Mouse (Mus musculus): ENCODE measurements around the gene Ctu1. TPM values are rescaled to one million over a fixed set of nuclear protein-coding genes. Genes with fewer than 3 reads are reported as not detected.
A peak's percentile ranks its signal among the peaks of the same experiment; 100 is the strongest.

Gene Ctu1
- polyA plus RNA-seq, 1 experiment: 12.4 TPM

DNA sequence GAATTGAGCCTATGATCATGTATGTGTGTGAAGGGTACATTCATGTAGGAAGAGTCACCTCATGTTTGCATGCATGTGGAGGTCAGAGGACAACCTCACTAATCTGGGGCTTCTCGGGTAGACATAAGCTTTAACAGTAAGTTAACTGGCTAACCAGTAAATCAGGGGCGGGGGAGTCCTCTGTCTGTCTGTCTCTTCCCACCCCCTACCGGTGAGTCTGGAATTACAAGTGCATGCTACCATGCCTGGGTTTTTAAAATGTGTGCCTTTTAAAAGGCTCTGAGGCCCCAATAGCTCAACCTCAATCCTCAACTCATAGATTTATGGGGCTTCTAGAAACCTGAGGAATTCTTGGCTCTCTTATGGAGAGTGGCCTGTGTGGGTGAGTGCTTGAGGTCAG is 3.2 kb upstream of the Ctu1 start:
- no peak overlapping the region for H3K4me3 ChIP-seq (ENCODE audit: insufficient read depth, poor library complexity, severe bottlenecking)
- TF ChIP-seq MYOD1 (IDR thresholded peaks at IDR 0.05; ENCODE audit: control insufficient read depth, insufficient read length, low read depth): no peak
- no peak for TF ChIP-seq CEBPB (IDR thresholded peaks at IDR 0.05; ENCODE audit: low read depth)
- TF ChIP-seq MAX (IDR thresholded peaks at IDR 0.05): no peak
- no peak for TF ChIP-seq USF1 (IDR thresholded peaks at IDR 0.05; ENCODE audit: low read depth)
- no peak for TF ChIP-seq FOSL1 (IDR thresholded peaks at IDR 0.05; ENCODE audit: insufficient read depth, low read length, poor library complexity, severe bottlenecking)
- TF ChIP-seq CTCF (IDR thresholded peaks at IDR 0.05; ENCODE audit: control insufficient read depth, insufficient read depth, insufficient read length): no peak
- TF ChIP-seq MYOG (IDR thresholded peaks at IDR 0.05; ENCODE audit: control insufficient read depth, extremely low read depth, insufficient read length): no peak
- H3ac ChIP-seq (ENCODE audit: control insufficient read depth, insufficient read length, low read depth): no peak overlapping the region
- H3K79me3 ChIP-seq (ENCODE audit: low read depth): peaks cover 10% of the 10 kb centered on the region
- H3K27me3 ChIP-seq (ENCODE audit: control insufficient read depth, insufficient read depth, insufficient read length): no peaks in the 10 kb centered on the region
- peaks cover 18% of the 10 kb centered on the region for H3K79me2 ChIP-seq (ENCODE audit: control insufficient read depth, insufficient read depth)
- no peaks in the 10 kb centered on the region for H3K36me3 ChIP-seq (ENCODE audit: control insufficient read depth, insufficient read depth)

DNA sequence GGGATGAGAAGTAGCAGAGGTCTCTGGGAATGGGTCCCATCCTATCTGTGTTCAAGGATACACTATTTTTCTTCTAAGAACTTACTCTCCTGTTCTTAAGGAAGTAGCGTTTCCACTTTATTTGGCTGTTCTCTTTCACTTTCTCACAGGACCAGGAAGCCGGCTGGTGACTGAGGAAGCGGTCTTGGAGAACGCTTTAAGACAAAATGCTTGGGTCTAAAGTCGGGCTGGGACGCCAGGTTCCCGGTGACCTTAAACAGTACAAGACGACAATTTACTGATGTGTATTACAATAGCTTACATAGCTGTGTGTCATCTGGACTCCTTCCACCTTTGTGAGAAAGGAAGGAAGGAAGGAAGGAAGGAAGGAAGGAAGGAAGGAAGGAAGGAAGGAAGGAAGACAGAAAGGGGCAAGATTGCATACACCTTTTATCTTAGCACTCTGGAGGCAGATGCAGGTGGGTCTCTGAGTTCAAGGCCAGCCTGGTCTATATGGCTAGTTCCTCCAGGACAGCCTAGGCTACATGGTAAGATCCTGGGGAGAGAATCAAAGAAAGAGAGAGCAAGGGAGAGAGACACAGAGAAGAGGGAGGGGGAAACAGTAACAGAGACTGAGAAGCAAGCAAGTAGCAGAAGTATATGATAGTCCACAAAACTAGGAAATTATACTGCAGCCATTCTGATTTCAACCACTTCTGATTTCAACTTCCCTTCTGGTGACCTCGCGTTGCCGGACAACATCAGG is 580 bp upstream of the Ctu1 start:
- Histone ChIP-seq H3K36me3 (ENCODE audit: control insufficient read depth, insufficient read depth) (peaks cover 6% of the 10 kb centered on the region), H3ac (ENCODE audit: control insufficient read depth, insufficient read length, low read depth) (peak overlapping the region; percentile 18), H3K27me3 (ENCODE audit: control insufficient read depth, insufficient read depth, insufficient read length) (no peaks in the 10 kb centered on the region), H3K4me3 (ENCODE audit: insufficient read depth, poor library complexity, severe bottlenecking) (peak overlapping the region; percentile 60), H3K79me2 (ENCODE audit: control insufficient read depth, insufficient read depth) (peaks cover 32% of the 10 kb centered on the region), H3K79me3 (ENCODE audit: low read depth) (peaks cover 11% of the 10 kb centered on the region)
- TF ChIP-seq CTCF (IDR thresholded peaks at IDR 0.05; ENCODE audit: control insufficient read depth, insufficient read depth, insufficient read length) (no peak), FOSL1 (IDR thresholded peaks at IDR 0.05; ENCODE audit: insufficient read depth, low read length, poor library complexity, severe bottlenecking) (no peak), MYOD1 (IDR thresholded peaks at IDR 0.05; ENCODE audit: control insufficient read depth, insufficient read length, low read depth) (no peak), USF1 (IDR thresholded peaks at IDR 0.05; ENCODE audit: low read depth) (no peak), MAX (IDR thresholded peaks at IDR 0.05) (no peak), CEBPB (IDR thresholded peaks at IDR 0.05; ENCODE audit: low read depth) (no peak), MYOG (IDR thresholded peaks at IDR 0.05; ENCODE audit: control insufficient read depth, extremely low read depth, insufficient read length) (no peak)

DNA sequence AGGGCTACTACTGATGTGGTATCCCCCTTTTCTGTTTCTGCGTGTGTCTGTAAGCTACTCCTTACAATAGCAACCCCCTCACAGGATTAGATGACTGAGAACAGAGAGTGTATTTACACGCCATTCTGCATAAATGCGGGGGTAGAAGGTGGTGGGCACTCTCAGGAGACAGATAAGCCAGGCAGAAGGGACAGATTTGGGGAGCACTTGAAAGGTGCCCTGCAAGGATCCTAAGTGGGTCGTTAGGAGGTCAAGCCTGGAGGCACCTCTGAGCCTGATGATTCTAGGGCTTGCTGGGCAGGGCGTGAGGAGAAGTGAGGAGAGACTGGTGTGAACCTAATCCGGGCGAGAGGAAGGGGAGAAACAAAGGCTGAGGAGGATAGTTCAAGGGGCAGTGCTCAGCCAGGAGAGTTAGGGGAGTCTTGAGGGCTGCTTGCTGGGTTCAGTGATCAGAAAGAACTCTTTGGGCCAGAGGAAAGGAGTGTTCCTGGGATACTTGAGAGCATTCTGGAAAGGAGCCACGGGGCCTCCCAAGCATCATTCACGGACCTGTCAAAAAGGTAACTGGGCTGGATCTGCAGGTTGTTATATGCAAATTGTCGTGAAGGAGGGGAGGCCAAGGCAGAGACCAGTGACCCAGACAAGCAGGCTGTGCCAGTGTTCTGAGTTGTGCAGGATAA is 905 bp downstream of the Ctu1 start:
- Histone ChIP-seq H3K79me2 (ENCODE audit: control insufficient read depth, insufficient read depth) (peaks cover 32% of the 10 kb centered on the region), H3K4me3 (ENCODE audit: insufficient read depth, poor library complexity, severe bottlenecking) (peak overlapping the region; percentile 60), H3K36me3 (ENCODE audit: control insufficient read depth, insufficient read depth) (peaks cover 17% of the 10 kb centered on the region), H3K79me3 (ENCODE audit: low read depth) (peaks cover 11% of the 10 kb centered on the region), H3K27me3 (ENCODE audit: control insufficient read depth, insufficient read depth, insufficient read length) (no peaks in the 10 kb centered on the region), H3ac (ENCODE audit: control insufficient read depth, insufficient read length, low read depth) (peak overlapping the region; percentile 77)
- no peak for TF ChIP-seq MYOD1 (IDR thresholded peaks at IDR 0.05; ENCODE audit: control insufficient read depth, insufficient read length, low read depth)
- no peak for TF ChIP-seq CTCF (IDR thresholded peaks at IDR 0.05; ENCODE audit: control insufficient read depth, insufficient read depth, insufficient read length)
- TF ChIP-seq MAX (IDR thresholded peaks at IDR 0.05): no peak
- no peak for TF ChIP-seq FOSL1 (IDR thresholded peaks at IDR 0.05; ENCODE audit: insufficient read depth, low read length, poor library complexity, severe bottlenecking)
- no peak for TF ChIP-seq CEBPB (IDR thresholded peaks at IDR 0.05; ENCODE audit: low read depth)
- no peak for TF ChIP-seq MYOG (IDR thresholded peaks at IDR 0.05; ENCODE audit: control insufficient read depth, extremely low read depth, insufficient read length)

DNA sequence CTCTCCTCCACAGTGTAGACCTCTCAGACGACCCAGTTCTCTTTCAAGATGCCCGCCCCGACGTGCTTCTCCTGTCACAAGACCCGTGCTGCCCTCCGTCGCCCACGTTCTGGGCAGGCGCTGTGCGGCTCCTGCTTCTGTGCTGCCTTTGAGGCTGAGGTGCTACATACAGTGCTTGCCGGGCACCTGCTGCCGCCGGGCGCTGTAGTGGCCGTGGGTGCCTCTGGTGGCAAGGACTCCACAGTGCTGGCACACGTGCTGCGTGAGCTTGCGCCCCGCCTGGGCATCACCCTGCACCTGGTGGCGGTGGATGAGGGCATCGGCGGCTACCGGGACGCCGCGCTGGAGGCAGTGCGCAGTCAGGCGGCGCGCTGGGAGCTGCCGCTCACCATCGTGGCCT is 3.3 kb downstream of the Ctu1 start:
- Histone ChIP-seq H3ac (ENCODE audit: control insufficient read depth, insufficient read length, low read depth) (no peak overlapping the region), H3K79me2 (ENCODE audit: control insufficient read depth, insufficient read depth) (peaks cover 32% of the 10 kb centered on the region), H3K36me3 (ENCODE audit: control insufficient read depth, insufficient read depth) (peaks cover 18% of the 10 kb centered on the region), H3K79me3 (ENCODE audit: low read depth) (peaks cover 11% of the 10 kb centered on the region), H3K4me3 (ENCODE audit: insufficient read depth, poor library complexity, severe bottlenecking) (no peak overlapping the region), H3K27me3 (ENCODE audit: control insufficient read depth, insufficient read depth, insufficient read length) (no peaks in the 10 kb centered on the region)
- TF ChIP-seq FOSL1 (IDR thresholded peaks at IDR 0.05; ENCODE audit: insufficient read depth, low read length, poor library complexity, severe bottlenecking) (no peak), MAX (IDR thresholded peaks at IDR 0.05) (no peak), MYOG (IDR thresholded peaks at IDR 0.05; ENCODE audit: control insufficient read depth, extremely low read depth, insufficient read length) (no peak)

DNA sequence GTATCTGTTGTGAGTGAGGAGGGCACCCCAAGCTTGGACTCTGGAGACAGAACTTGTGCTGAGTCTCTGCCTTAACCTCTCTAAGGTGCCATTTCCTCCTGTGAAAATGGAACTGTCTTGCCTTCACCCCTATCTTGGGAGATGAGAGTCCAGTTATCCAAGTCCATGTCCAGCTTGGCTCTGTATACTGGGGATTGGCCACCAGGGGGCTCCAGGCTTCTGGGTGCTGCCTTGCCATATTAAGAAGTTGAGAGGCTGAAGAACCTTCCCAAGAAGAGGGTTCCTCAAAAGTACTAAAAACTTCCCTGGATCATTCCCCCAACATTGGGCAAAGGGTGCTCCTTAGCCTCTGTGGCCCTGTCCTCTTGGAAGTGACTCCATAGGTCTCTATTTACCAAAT is 6.7 kb downstream of the Ctu1 start:
- no peak overlapping the region for H3K4me3 ChIP-seq (ENCODE audit: insufficient read depth, poor library complexity, severe bottlenecking)
- no peaks in the 10 kb centered on the region for H3K27me3 ChIP-seq (ENCODE audit: control insufficient read depth, insufficient read depth, insufficient read length)
- TF ChIP-seq MYOG (IDR thresholded peaks at IDR 0.05; ENCODE audit: control insufficient read depth, extremely low read depth, insufficient read length) (no peak), USF1 (IDR thresholded peaks at IDR 0.05; ENCODE audit: low read depth) (no peak), MAX (IDR thresholded peaks at IDR 0.05) (no peak), FOSL1 (IDR thresholded peaks at IDR 0.05; ENCODE audit: insufficient read depth, low read length, poor library complexity, severe bottlenecking) (no peak), CEBPB (IDR thresholded peaks at IDR 0.05; ENCODE audit: low read depth) (no peak), MYOD1 (IDR thresholded peaks at IDR 0.05; ENCODE audit: control insufficient read depth, insufficient read length, low read depth) (no peak)
- peaks cover 18% of the 10 kb centered on the region for H3K36me3 ChIP-seq (ENCODE audit: control insufficient read depth, insufficient read depth)
- no peak overlapping the region for H3ac ChIP-seq (ENCODE audit: control insufficient read depth, insufficient read length, low read depth)
- H3K79me3 ChIP-seq (ENCODE audit: low read depth): peaks cover 2% of the 10 kb centered on the region
- peaks cover 15% of the 10 kb centered on the region for H3K79me2 ChIP-seq (ENCODE audit: control insufficient read depth, insufficient read depth)

Data from C2C12 (cell line).